Mouse (Mus musculus) layer of hippocampus, adult 9-10 months (tissue): ENCODE data around the gene C5ar1.

Experiments used
- DNase-seq: peaks from one replicate; pipeline ENCODE4 v3.0.0; 2022; ENCODE audit warnings: low spot score

Gene C5ar1

GRCm38 (mm10) chr7:16221582-16222272 is 37.6 kb downstream of the C5ar1 start, which contains the start of gene Dhx34:
TSS of gene Dhx34 (minus strand) at chr7:16222037.
- peak; percentile 92 for DNase-seq

DNA sequence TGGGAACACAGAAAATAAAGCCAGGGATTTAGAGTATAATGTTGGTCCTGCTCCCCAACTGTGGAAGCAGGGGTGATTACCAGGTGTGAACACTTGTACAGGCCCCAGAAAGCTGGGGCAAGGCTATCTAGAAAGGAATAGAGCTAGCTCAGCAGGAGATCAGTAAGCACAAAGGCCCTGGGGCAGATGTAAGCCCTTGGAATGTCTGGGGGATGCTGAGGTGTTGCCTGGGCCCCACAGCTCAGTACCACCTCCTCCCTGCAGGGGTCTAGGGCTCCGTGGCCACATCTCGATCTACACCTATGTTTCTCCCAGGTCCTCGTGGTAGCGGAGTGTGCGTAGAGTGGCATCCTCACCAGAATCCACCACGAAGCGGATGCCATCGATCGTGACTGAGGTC is 45.4 kb downstream of the C5ar1 start:
- DNase-seq: no peak

GRCm38 (mm10) chr7:16213196-16213595 is 46.1 kb downstream of the C5ar1 start:
- DNase-seq: no peak

GRCm38 (mm10) chr7:16210862-16211365 is 48.4 kb downstream of the C5ar1 start:
- no peak for DNase-seq

DNA sequence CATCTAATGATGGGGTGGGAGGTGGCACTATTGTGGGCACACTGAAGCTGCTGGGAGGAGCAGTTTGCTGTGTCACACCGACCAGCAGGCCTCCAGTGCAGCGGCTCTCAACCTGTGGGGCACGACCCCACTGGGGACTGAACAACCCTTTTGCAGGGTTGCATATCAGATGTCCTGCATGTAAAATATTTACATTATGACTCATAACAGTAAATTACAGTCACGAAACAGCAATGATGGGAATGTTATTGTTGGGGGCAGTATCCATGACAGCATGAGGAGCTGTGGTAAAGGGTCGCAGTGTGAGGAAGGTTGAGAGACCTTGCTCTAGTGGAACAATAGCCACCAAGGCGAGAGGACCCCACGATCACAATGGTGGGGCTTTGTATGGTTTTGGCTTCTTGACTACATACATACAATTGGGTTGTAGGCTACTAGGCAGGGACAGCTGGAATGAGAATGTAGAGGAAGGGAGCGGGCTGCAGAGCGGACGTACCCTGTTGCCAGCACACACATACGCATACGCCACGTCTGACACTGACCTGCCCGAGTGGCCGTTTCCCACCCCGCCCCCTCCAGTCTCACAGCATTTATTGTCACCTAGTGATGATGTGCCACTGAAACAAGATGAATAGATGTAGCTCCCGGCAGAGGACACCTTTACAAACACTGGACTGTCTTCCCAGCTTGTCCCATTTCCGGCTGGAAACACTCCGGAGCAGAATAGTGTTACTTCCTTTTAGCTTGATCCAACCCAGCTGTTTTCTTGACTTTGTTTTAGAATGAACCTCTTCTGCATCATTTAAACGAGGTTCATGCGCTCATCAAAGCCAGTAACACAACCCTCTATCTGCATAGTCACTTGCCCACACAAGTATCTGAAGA is 50.3 kb downstream of the C5ar1 start:
- DNase-seq: no peak

DNA sequence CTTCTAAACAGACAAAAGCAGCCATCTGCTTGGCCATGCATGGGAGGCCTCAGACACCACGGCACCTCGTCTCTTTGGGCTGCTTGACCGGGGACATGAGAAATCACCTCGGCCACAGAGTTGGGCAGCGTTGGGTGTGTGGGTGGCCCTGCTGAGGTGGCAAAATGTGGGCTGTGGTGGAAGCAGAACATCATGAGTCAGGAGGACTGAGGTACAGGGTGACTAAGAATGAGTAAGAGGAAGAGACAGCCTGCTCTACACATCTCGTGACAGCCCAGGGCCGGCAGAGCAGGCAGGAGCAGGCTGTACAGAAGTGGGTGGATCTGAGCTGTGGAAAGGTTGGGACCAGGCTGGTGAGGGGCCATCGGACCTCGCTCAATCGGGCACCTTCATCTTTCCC is 51.8 kb downstream of the C5ar1 start:
- DNase-seq: peak; percentile 51

- DNase-seq: no peak
Observed at GRCm38 (mm10) chr7:16207076-16207475, 52.3 kb downstream of the C5ar1 start.

- no peak for DNase-seq
Observed at GRCm38 (mm10) chr7:16204791-16205190, 54.5 kb downstream of the C5ar1 start.

DNA sequence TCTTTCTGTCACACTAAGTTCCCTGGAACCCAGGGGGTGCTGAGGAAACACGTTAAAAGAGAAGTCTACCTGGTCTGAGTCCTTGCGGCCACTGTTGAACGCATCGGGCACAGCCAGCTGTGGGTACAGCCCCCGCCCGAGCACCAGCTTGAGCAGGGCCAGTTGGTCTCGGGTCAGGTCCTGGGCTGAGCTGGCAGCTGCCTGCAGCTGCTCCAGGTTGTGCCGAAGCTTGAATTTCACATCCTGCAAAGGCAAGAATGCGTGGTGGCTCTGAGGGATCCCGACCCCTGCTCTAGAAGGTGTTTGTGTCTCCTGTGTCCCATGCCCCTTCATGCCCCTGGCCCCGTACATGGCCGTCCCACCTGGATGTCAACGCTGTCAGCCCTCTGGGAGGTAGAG is 55.8 kb downstream of the C5ar1 start:
- DNase-seq: no peak

DNA sequence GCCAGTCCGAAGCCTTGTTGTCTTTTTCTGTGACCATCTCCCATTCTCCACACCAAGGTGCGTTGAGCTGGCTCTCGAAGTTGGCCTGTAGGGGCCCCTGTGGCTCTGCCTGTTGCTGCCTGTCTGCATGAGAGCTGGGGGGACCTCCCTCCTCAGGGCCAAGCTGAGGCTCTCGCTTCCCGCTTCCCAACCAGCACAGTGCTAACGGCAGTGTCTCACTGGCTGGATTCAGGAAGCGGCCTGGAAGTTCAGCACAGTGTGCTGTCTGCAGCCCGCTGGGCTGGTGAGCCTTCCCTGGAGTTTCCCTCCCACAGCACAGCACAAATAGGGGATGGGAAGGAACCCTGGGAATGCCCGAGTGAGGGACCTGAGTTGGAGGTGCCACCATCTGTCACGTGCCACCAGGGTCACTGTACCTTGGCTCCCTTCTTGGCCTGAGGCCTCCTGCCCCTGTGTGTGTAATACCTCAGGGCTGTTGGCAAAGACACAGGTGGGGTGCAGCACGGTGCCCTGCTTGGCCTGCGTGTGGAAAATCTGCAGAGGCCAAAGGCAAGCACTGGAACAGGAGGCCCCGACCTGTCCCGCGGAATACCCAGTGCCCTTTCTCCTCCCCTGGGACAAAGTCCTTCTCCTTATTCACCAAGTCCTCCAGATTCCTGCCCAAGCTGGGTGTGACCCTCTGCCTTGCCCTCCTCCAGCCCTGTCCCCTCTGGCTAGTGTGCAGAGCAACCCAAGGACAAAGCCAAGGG is 56.4 kb downstream of the C5ar1 start:
- DNase-seq: no peak

GRCm38 (mm10) chr7:16201136-16201535 is 58.2 kb downstream of the C5ar1 start:
- no peak for DNase-seq

GRCm38 (mm10) chr7:16198540-16198939 is 60.8 kb downstream of the C5ar1 start:
- no peak for DNase-seq

GRCm38 (mm10) chr7:16197166-16197565 is 62.2 kb downstream of the C5ar1 start:
- DNase-seq: no peak
